Mouse (Mus musculus) bone marrow, adult 2 months (tissue): ENCODE results near the gene Bbip1. TPM values are rescaled to one million over a fixed set of nuclear protein-coding genes. Genes with fewer than 3 reads are reported as not detected.

Experiments
- H3K27ac ChIP-seq: fragments of 200-500 bp; 2 replicates; pipeline ENCODE4 v1.5.1; 2012; ENCODE audit warnings: low read depth, mild to moderate bottlenecking, control low read depth, inconsistent platforms, low read length; ENCODE audit not compliant: control insufficient read depth, poor library complexity, insufficient read depth
- H3K4me1 ChIP-seq: fragments of 200-500 bp; 2 replicates; pipeline ENCODE4 v1.6.1; 2011; ENCODE audit warnings: low read length; ENCODE audit not compliant: control insufficient read depth, insufficient read depth
- H3K4me3 ChIP-seq: fragments of 200-500 bp; replicated peaks from 2 replicates; pipeline ENCODE3; 2011; ENCODE audit warnings: mild to moderate bottlenecking, low read depth, low read length, control low read depth; ENCODE audit not compliant: control insufficient read depth
- CTCF ChIP-seq: fragments of 200-500 bp; IDR thresholded peaks from 2 replicates; pipeline ENCODE4 v1.5.1; 2011; ENCODE audit warnings: low read length, control low read depth; ENCODE audit not compliant: control insufficient read depth, insufficient read depth
- POLR2A ChIP-seq: fragments of 200-500 bp; IDR thresholded peaks from 2 replicates; pipeline ENCODE4 v1.6.1; 2011; ENCODE audit warnings: low read depth, mild to moderate bottlenecking, control low read depth, low read length, borderline replicate concordance; ENCODE audit not compliant: control insufficient read depth
- WGBS: fragments of 180-500 bp; shearing (Covaris S2); methylation state at CpG from one replicate; pipeline ENCODE4 v1.1.7; 2018; 5-methylcytosine and 5-hydroxymethylcytosine counted together
- polyA plus RNA-seq: library from polyadenylated mRNA; stranded (reverse); fragments of >200 nt; gene quantifications from 2 replicates; pipeline ENCODE4 v1.2.4, GENCODE M21; 2011; ENCODE audit warnings: low replicate concordance; ENCODE audit not compliant: missing spikeins, insufficient read depth, insufficient read length

The Bbip1 gene
- polyA plus RNA-seq, 1 experiment = 32.5 TPM

- WGBS = 86% methylated on average over 1 of the region's 1 CpGs
- Histone ChIP-seq H3K4me1 (no peaks in the 10 kb centered on the region; the same call in 1 of the 2 replicates), H3K4me3 (no peak overlapping the region), H3K27ac (no peak overlapping the region)
- TF ChIP-seq CTCF (no peak), POLR2A (no peak)
Observed at GRCm38 (mm10) chr19:53880460-53880859, 64.0 kb downstream of the Bbip1 start.

Other genes with a start within 250 kb of the Bbip1 start
- gene Pdcd4, start 52.4 kb downstream of the Bbip1 start, polyA plus RNA-seq = 47.8 and 49.6 TPM in 2 replicates
- 11.8 and 17.4 TPM in 2 replicates for gene Shoc2, start 321 bp downstream of the Bbip1 start, polyA plus RNA-seq
- gene Adra2a, start 99.5 kb upstream of the Bbip1 start, polyA plus RNA-seq = 0.81 and 0.82 TPM in 2 replicates